Mouse (Mus musculus) midbrain, embryonic 11.5 days (tissue): Measurements from ENCODE around the gene Tstd3. TPM values are rescaled to one million over a fixed set of nuclear protein-coding genes. Genes with fewer than 3 reads are reported as not detected.

Experiments used
- ATAC-seq: fragments of 200-750 bp; cut with Nextera tagmentation; 2 replicates; pipeline ENCODE4 v1.8.0; 2017; ENCODE audit warnings: moderate TSS enrichment, moderate library complexity; ENCODE audit not compliant: low FRiP score
- DNase-seq: peaks from one replicate; pipeline ENCODE4 v3.0.0; 2015; ENCODE audit warnings: low spot score; ENCODE audit errors: missing footprints
- H3K27ac ChIP-seq: fragments of 300-500 bp; sonication (generic); 2 replicates; pipeline ENCODE4 v1.5.1; 2014; ENCODE audit warnings: low read depth, low read length
- H3K27me3 ChIP-seq: fragments of 300-500 bp; sonication (generic); 2 replicates; pipeline ENCODE4 v1.6.1; 2014; ENCODE audit warnings: mild to moderate bottlenecking, low read length, moderate library complexity, mixed read lengths; ENCODE audit not compliant: control insufficient read depth, insufficient read depth
- H3K36me3 ChIP-seq: fragments of 300-500 bp; sonication (generic); 2 replicates; pipeline ENCODE4 v1.6.1; 2014; ENCODE audit warnings: mild to moderate bottlenecking, low read length, moderate library complexity, mixed read lengths; ENCODE audit not compliant: control insufficient read depth, insufficient read depth
- H3K4me1 ChIP-seq: fragments of 300-500 bp; sonication (generic); 2 replicates; pipeline ENCODE4 v1.6.1; 2014; ENCODE audit warnings: low read length; ENCODE audit not compliant: control insufficient read depth, insufficient read depth
- H3K4me2 ChIP-seq: fragments of 300-500 bp; sonication (generic); 2 replicates; pipeline ENCODE4 v1.6.1; 2014; ENCODE audit warnings: mild to moderate bottlenecking, moderate library complexity
- H3K4me3 ChIP-seq: fragments of 300-500 bp; sonication (generic); 2 replicates; pipeline ENCODE4 v1.5.1; 2014; ENCODE audit warnings: low read depth, low read length
- H3K9ac ChIP-seq: fragments of 300-500 bp; sonication (generic); 2 replicates; pipeline ENCODE4 v1.6.1; 2014; ENCODE audit warnings: low read length
- H3K9me3 ChIP-seq: fragments of 300-500 bp; sonication (generic); 2 replicates; pipeline ENCODE4 v1.6.1; 2016; ENCODE audit warnings: low read length; ENCODE audit not compliant: control insufficient read depth
- WGBS: fragments of 180-500 bp; shearing (Covaris S2); extraction: QIAGEN DNeasy Blood & Tissue Kit; methylation state at CpG from one replicate; pipeline ENCODE4 v1.1.7; 2014; 5-methylcytosine and 5-hydroxymethylcytosine counted together
- polyA plus RNA-seq: library from polyadenylated mRNA; unstranded; fragments of >200 nt; fragmentation: Nextera tagmentation; extraction: Ambion mirVana; gene quantifications from 2 replicates; pipeline ENCODE4 v1.2.1, GENCODE M21; 2014

Tstd3 gene
- 32.3 and 35.9 TPM in 2 replicates for polyA plus RNA-seq

- no peak within 1 kb of the TSS; the same call in 1 of the 2 replicates for H3K27ac ChIP-seq
- H3K36me3 ChIP-seq = no peaks in the 10 kb centered on the region
- peak within 1 kb of the TSS; percentile 57 for H3K4me3 ChIP-seq
- WGBS = 3% methylated on average over 17 of the region's 17 CpGs
- DNase-seq (peak; percentile 97), ATAC-seq (peak; percentile 98)
- peak within 1 kb of the TSS; percentile 74 for H3K4me2 ChIP-seq
- no peaks in the 10 kb centered on the region for H3K27me3 ChIP-seq
- H3K4me1 ChIP-seq = peaks cover 4% of the 10 kb centered on the region
- no peaks in the 10 kb centered on the region for H3K9me3 ChIP-seq
- H3K9ac ChIP-seq = peak within 1 kb of the TSS; percentile 68
These were observed at the start of gene Tstd3, which contains the start of gene Usp45 for GRCm38 (mm10) chr4:21766863-21767304. TSS of gene Tstd3 (minus strand) at chr4:21767212. TSS of gene Usp45 (plus strand) at chr4:21767156.

GRCm38 (mm10) chr4:21814029-21814428 is 47.0 kb upstream of the Tstd3 start:
- Histone ChIP-seq H3K27me3 (no peaks in the 10 kb centered on the region), H3K4me1 (no peaks in the 10 kb centered on the region), H3K9ac (no peak overlapping the region), H3K36me3 (peaks cover 2% of the 10 kb centered on the region; the same call in 1 of the 2 replicates), H3K4me2 (no peak overlapping the region), H3K4me3 (no peak overlapping the region), H3K9me3 (no peaks in the 10 kb centered on the region), H3K27ac (no peak overlapping the region)
- DNase-seq = peak; percentile 92
- WGBS = 46% methylated on average over 2 of the region's 2 CpGs
- ATAC-seq = peak; percentile 90

GRCm38 (mm10) chr4:21812635-21813034 is 45.6 kb upstream of the Tstd3 start:
- Histone ChIP-seq H3K27ac (no peak overlapping the region), H3K27me3 (no peaks in the 10 kb centered on the region), H3K36me3 (no peaks in the 10 kb centered on the region), H3K9me3 (no peaks in the 10 kb centered on the region), H3K9ac (no peak overlapping the region), H3K4me1 (no peaks in the 10 kb centered on the region), H3K4me3 (no peak overlapping the region), H3K4me2 (no peak overlapping the region)
- ATAC-seq = no peak
- DNase-seq = no peak
- WGBS = 96% methylated on average over 6 of the region's 6 CpGs

GRCm38 (mm10) chr4:21810608-21811007 is 43.6 kb upstream of the Tstd3 start:
- Histone ChIP-seq H3K9me3 (no peaks in the 10 kb centered on the region), H3K4me1 (no peaks in the 10 kb centered on the region), H3K9ac (no peak overlapping the region), H3K4me3 (no peak overlapping the region), H3K4me2 (no peak overlapping the region), H3K36me3 (no peaks in the 10 kb centered on the region), H3K27ac (no peak overlapping the region), H3K27me3 (no peaks in the 10 kb centered on the region)
- no peak for DNase-seq
- 87% methylated on average over 3 of the region's 3 CpGs for WGBS
- no peak for ATAC-seq

- DNase-seq = no peak
- Histone ChIP-seq H3K4me2 (no peak overlapping the region), H3K9me3 (no peaks in the 10 kb centered on the region), H3K27ac (no peak overlapping the region), H3K27me3 (no peaks in the 10 kb centered on the region), H3K9ac (no peak overlapping the region), H3K4me3 (no peak overlapping the region), H3K36me3 (peaks cover 2% of the 10 kb centered on the region; the same call in 1 of the 2 replicates), H3K4me1 (no peaks in the 10 kb centered on the region)
- 65% methylated on average over 5 of the region's 5 CpGs for WGBS
- ATAC-seq = no peak
These were observed 40.2 kb upstream of the Tstd3 start for GRCm38 (mm10) chr4:21807204-21807603.

GRCm38 (mm10) chr4:21801620-21802019 is 34.6 kb upstream of the Tstd3 start:
- Histone ChIP-seq H3K9me3 (no peaks in the 10 kb centered on the region), H3K27ac (no peak overlapping the region), H3K4me1 (no peaks in the 10 kb centered on the region), H3K4me3 (no peak overlapping the region), H3K4me2 (no peak overlapping the region), H3K9ac (no peak overlapping the region), H3K27me3 (no peaks in the 10 kb centered on the region), H3K36me3 (peaks cover 5% of the 10 kb centered on the region; the same call in 1 of the 2 replicates)
- WGBS = 94% methylated on average over 2 of the region's 2 CpGs
- ATAC-seq (no peak), DNase-seq (no peak)

GRCm38 (mm10) chr4:21801013-21801412 is 34.0 kb upstream of the Tstd3 start:
- Histone ChIP-seq H3K4me1 (no peaks in the 10 kb centered on the region), H3K27ac (no peak overlapping the region), H3K4me3 (no peak overlapping the region), H3K9ac (no peak overlapping the region), H3K36me3 (peaks cover 5% of the 10 kb centered on the region; the same call in 1 of the 2 replicates), H3K4me2 (no peak overlapping the region), H3K9me3 (no peaks in the 10 kb centered on the region), H3K27me3 (no peaks in the 10 kb centered on the region)
- ATAC-seq (no peak), DNase-seq (no peak)
- WGBS = 93% methylated on average over 1 of the region's 1 CpGs

GRCm38 (mm10) chr4:21793631-21794030 is 26.6 kb upstream of the Tstd3 start:
- Histone ChIP-seq H3K27me3 (no peaks in the 10 kb centered on the region), H3K9ac (no peak overlapping the region), H3K4me2 (no peak overlapping the region), H3K4me1 (no peaks in the 10 kb centered on the region), H3K36me3 (peaks cover 8% of the 10 kb centered on the region; the same call in 1 of the 2 replicates), H3K4me3 (no peak overlapping the region), H3K27ac (no peak overlapping the region), H3K9me3 (no peaks in the 10 kb centered on the region)
- WGBS = 81% methylated on average over 3 of the region's 3 CpGs
- DNase-seq (no peak), ATAC-seq (no peak)

- Histone ChIP-seq H3K9me3 (no peaks in the 10 kb centered on the region), H3K4me1 (no peaks in the 10 kb centered on the region), H3K9ac (no peak overlapping the region), H3K4me2 (no peak overlapping the region), H3K36me3 (peaks cover 16% of the 10 kb centered on the region), H3K4me3 (no peak overlapping the region), H3K27ac (no peak overlapping the region), H3K27me3 (no peaks in the 10 kb centered on the region)
- DNase-seq (no peak), ATAC-seq (no peak)
- WGBS = 96% methylated on average over 4 of the region's 4 CpGs
These were observed 22.8 kb upstream of the Tstd3 start for GRCm38 (mm10) chr4:21789836-21790235.
